Mouse (Mus musculus) embryonic facial prominence, embryonic 11.5 days (tissue): ENCODE data around the gene Naa80. TPM values are rescaled to one million over a fixed set of nuclear protein-coding genes. Genes with fewer than 3 reads are reported as not detected.

Source experiments
- ATAC-seq: fragments of 200-750 bp; cut with Nextera tagmentation; replicated peaks from 2 replicates; pipeline ENCODE4 v1.8.0; 2017; ENCODE audit warnings: low read depth; ENCODE audit not compliant: insufficient number of reproducible peaks, low FRiP score, low TSS enrichment
- DNase-seq: peaks from one replicate; pipeline ENCODE4 v3.0.0-alpha.2; 2015; ENCODE audit warnings: low spot score
- H3K27ac ChIP-seq: fragments of 300-500 bp; sonication (generic); replicated peaks from 2 replicates; pipeline ENCODE4 v1.5.1; 2014; ENCODE audit warnings: mild to moderate bottlenecking, low read depth, low read length, control low read depth
- H3K27me3 ChIP-seq: fragments of 300-500 bp; sonication (generic); 2 replicates; pipeline ENCODE4 v1.6.1; 2014; ENCODE audit warnings: mild to moderate bottlenecking, low read length, moderate library complexity, mixed read lengths; ENCODE audit not compliant: control insufficient read depth, insufficient read depth
- H3K36me3 ChIP-seq: fragments of 300-500 bp; sonication (generic); replicated peaks from 2 replicates; pipeline ENCODE4 v1.6.1; 2014; ENCODE audit warnings: low read depth, mild to moderate bottlenecking, low read length, moderate library complexity, mixed read lengths; ENCODE audit not compliant: control insufficient read depth, insufficient read depth
- H3K4me1 ChIP-seq: fragments of 300-500 bp; sonication (generic); 2 replicates; pipeline ENCODE4 v1.6.1; 2014; ENCODE audit warnings: low read length, mixed read lengths; ENCODE audit not compliant: control insufficient read depth, insufficient read depth
- H3K4me2 ChIP-seq: fragments of 300-500 bp; sonication (generic); 2 replicates; pipeline ENCODE4 v1.6.1; 2014; ENCODE audit warnings: low read depth, mild to moderate bottlenecking, control low read depth, low read length, moderate library complexity
- H3K4me3 ChIP-seq: fragments of 300-500 bp; sonication (generic); 2 replicates; pipeline ENCODE4 v1.5.1; 2014; ENCODE audit warnings: low read depth, low read length, control low read depth
- H3K9ac ChIP-seq: fragments of 300-500 bp; sonication (generic); replicated peaks from 2 replicates; pipeline ENCODE4 v1.6.1; 2014; ENCODE audit warnings: mild to moderate bottlenecking, control low read depth, low read length
- H3K9me3 ChIP-seq: fragments of 300-500 bp; sonication (generic); replicated peaks from 2 replicates; pipeline ENCODE4 v1.6.1; 2016; ENCODE audit warnings: mild to moderate bottlenecking, low read length, inconsistent platforms, mixed read lengths; ENCODE audit not compliant: control insufficient read depth
- WGBS: fragments of 180-500 bp; shearing (Covaris S2); extraction: QIAGEN DNeasy Blood & Tissue Kit; methylation state at CpG from one replicate; pipeline ENCODE4 v1.1.7; 2014; 5-methylcytosine and 5-hydroxymethylcytosine counted together
- polyA plus RNA-seq: library from polyadenylated mRNA; unstranded; fragments of >200 nt; fragmentation: Nextera tagmentation; extraction: Ambion mirVana; gene quantifications from 2 replicates; pipeline ENCODE4 v1.2.1, GENCODE M21; 2014

Naa80 gene
- polyA plus RNA-seq, 1 experiment from 2014 or later = 11.8 TPM

GRCm38 (mm10) chr9:107605041-107605661, 26.5 kb downstream of the Naa80 start:
- 0 out of 2 replicates have a peak, but pooled peaks have one; percentile 8 for ATAC-seq
- Histone ChIP-seq H3K4me1 (peaks cover 13% of the 10 kb centered on the region), H3K9ac (peak overlapping the region; percentile 35), H3K27me3 (no peaks in the 10 kb centered on the region), H3K4me2 (peak overlapping the region; percentile 11; the same call in 1 of the 2 replicates), H3K9me3 (no peaks in the 10 kb centered on the region), H3K4me3 (no peak overlapping the region), H3K36me3 (no peaks in the 10 kb centered on the region), H3K27ac (no peak overlapping the region)
- WGBS = 37% methylated on average over 22 of the region's 23 CpGs
- DNase-seq = no peak

GRCm38 (mm10) chr9:107606591-107606990, 27.9 kb downstream of the Naa80 start:
- DNase-seq (no peak), ATAC-seq (no peak)
- Histone ChIP-seq H3K27me3 (no peaks in the 10 kb centered on the region), H3K9ac (no peak overlapping the region; the same call in 1 of the 2 replicates), H3K4me2 (0 out of 2 replicates have a peak overlapping the region, but pooled peaks have one; percentile 10), H3K9me3 (no peaks in the 10 kb centered on the region), H3K27ac (no peak overlapping the region), H3K4me3 (no peak overlapping the region), H3K36me3 (no peaks in the 10 kb centered on the region), H3K4me1 (peaks cover 13% of the 10 kb centered on the region)
- WGBS = 9% methylated on average over 9 of the region's 9 CpGs

- Histone ChIP-seq H3K27me3 (no peaks in the 10 kb centered on the region), H3K4me3 (no peak overlapping the region), H3K4me1 (peaks cover 13% of the 10 kb centered on the region), H3K9me3 (no peaks in the 10 kb centered on the region), H3K36me3 (no peaks in the 10 kb centered on the region), H3K27ac (no peak overlapping the region), H3K4me2 (0 out of 2 replicates have a peak overlapping the region, but pooled peaks have one; percentile 10), H3K9ac (no peak overlapping the region; the same call in 1 of the 2 replicates)
- DNase-seq (no peak), ATAC-seq (no peak)
- 72% methylated on average over 2 of the region's 2 CpGs for WGBS
These were observed 28.3 kb downstream of the Naa80 start for GRCm38 (mm10) chr9:107607036-107607435.

GRCm38 (mm10) chr9:107607653-107608245, 29.1 kb downstream of the Naa80 start:
- Histone ChIP-seq H3K27ac (no peak overlapping the region), H3K27me3 (no peaks in the 10 kb centered on the region), H3K9ac (peak overlapping the region; percentile 19; the same call in 1 of the 2 replicates), H3K4me2 (no peak overlapping the region), H3K36me3 (no peaks in the 10 kb centered on the region), H3K4me3 (no peak overlapping the region), H3K9me3 (no peaks in the 10 kb centered on the region), H3K4me1 (peaks cover 16% of the 10 kb centered on the region)
- ATAC-seq = no peak
- no peak for DNase-seq
- WGBS = 55% methylated on average over 9 of the region's 9 CpGs

GRCm38 (mm10) chr9:107608741-107609432, 30.2 kb downstream of the Naa80 start, which contains the start of gene Sema3b:
TSS of gene Sema3b (minus strand) at chr9:107609229.
- no peak within 1 kb of the TSS for H3K4me3 ChIP-seq
- peaks cover 16% of the 10 kb centered on the region for H3K4me1 ChIP-seq

GRCm38 (mm10) chr9:107609433-107609830, 30.7 kb downstream of the Naa80 start:
- H3K36me3 ChIP-seq = no peaks in the 10 kb centered on the region
- H3K27me3 ChIP-seq = no peaks in the 10 kb centered on the region
- WGBS = 63% methylated on average over 4 of the region's 4 CpGs
- DNase-seq (no peak), ATAC-seq (no peak)
- peaks cover 16% of the 10 kb centered on the region for H3K4me1 ChIP-seq
- H3K9me3 ChIP-seq = no peaks in the 10 kb centered on the region
- no peak overlapping the region for H3K9ac ChIP-seq
- H3K4me2 ChIP-seq = no peak overlapping the region
- H3K27ac ChIP-seq = no peak overlapping the region
- H3K4me3 ChIP-seq = no peak overlapping the region

More at GRCm38 (mm10) chr9:107608741-107609432, 30.2 kb downstream of the Naa80 start, which contains the start of gene Sema3b:
- Histone ChIP-seq H3K27me3 (no peaks in the 10 kb centered on the region), H3K36me3 (no peaks in the 10 kb centered on the region), H3K27ac (no peak within 1 kb of the TSS), H3K4me2 (no peak within 1 kb of the TSS), H3K9me3 (no peaks in the 10 kb centered on the region), H3K9ac (peak within 1 kb of the TSS; percentile 10; the same call in 1 of the 2 replicates)
- no peak for DNase-seq
- 40% methylated on average over 12 of the region's 12 CpGs for WGBS
- ATAC-seq = no peak

GRCm38 (mm10) chr9:107611456-107612190, 32.9 kb downstream of the Naa80 start:
- Histone ChIP-seq H3K4me2 (no peak overlapping the region), H3K9ac (peak overlapping the region; percentile 68), H3K4me1 (peaks cover 9% of the 10 kb centered on the region; the same call in 1 of the 2 replicates), H3K9me3 (no peaks in the 10 kb centered on the region), H3K27me3 (no peaks in the 10 kb centered on the region), H3K36me3 (no peaks in the 10 kb centered on the region; the same call in 1 of the 2 replicates), H3K27ac (peak overlapping the region; percentile 81), H3K4me3 (no peak overlapping the region)
- 69% methylated on average over 6 of the region's 6 CpGs for WGBS
- ATAC-seq (peak; percentile 1; the same call in 1 of the 2 replicates), DNase-seq (no peak)
